Mouse (Mus musculus): ENCODE results near the gene Aldh16a1. TPM values are rescaled to one million over a fixed set of nuclear protein-coding genes. Genes with fewer than 3 reads are reported as not detected.
A peak's percentile ranks its signal among the peaks of the same experiment; 100 is the strongest.

The Aldh16a1 gene
- polyA plus RNA-seq, 2 experiments: 17.9 to 23.1 TPM

DNA sequence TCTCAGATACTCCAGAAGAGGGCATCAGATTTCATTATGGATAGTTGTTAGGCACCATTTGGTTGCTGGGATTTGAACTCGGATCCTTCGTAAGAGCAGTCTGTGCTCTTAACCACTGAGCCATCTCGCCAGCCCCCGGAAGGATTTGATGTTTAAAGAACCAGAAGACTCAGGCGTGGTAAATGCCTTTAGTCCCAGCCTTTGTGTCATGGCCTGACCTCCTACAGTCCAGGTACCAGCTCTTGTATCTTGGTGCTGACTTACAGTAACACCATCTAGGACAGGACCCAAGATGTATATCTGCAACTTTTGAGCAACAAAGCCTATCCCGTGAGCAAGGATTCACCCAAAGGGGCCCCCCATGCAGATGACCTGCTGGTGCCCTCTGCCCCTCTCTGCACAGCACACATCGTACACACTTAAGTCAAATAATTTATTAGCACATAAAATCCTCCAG is 29.2 kb downstream of the Aldh16a1 start:
- ATAC-seq (ENCODE audit: insufficient read depth) (no peak), DNase-seq (ENCODE audit: low read depth in 3 of 3, low spot score in 3 of 3) (peak; percentile 55 to 61 (median 57))
- peak overlapping the region; percentile 83 for H3K4me2 ChIP-seq (ENCODE audit: low read depth)
- H3K4me3 ChIP-seq (ENCODE audit: insufficient read depth in 1 of 2, low read depth in 2 of 2, low read length in 2 of 2): no peak overlapping the region; a peak in 1 of 4 replicates
- TF ChIP-seq CTCF (IDR thresholded peaks at IDR 0.05; ENCODE audit: low read depth) (0 out of 2 replicates have a peak, but pooled peaks have one; percentile 34), EP300 (IDR thresholded peaks at IDR 0.05; ENCODE audit: low read depth) (no peak)
- peak overlapping the region; percentile 74 for H3K27ac ChIP-seq
- H3K4me1 ChIP-seq (replicated peaks; ENCODE audit: control insufficient read depth in 2 of 2, insufficient read depth in 2 of 2, low read length in 1 of 2): peaks cover 22 to 34% of the 10 kb centered on the region in 2 experiments
- H3K9ac ChIP-seq (replicated peaks): no peak overlapping the region
- H3K36me3 ChIP-seq (replicated peaks; ENCODE audit: control insufficient read depth, insufficient read depth, low read depth): peaks cover 53% of the 10 kb centered on the region
- no peaks in the 10 kb centered on the region for H3K9me3 ChIP-seq (ENCODE audit: control insufficient read depth, low read length)
- WGBS (ENCODE audit: insufficient replicate concordance): 13% methylated on average over 7 of the region's 7 CpGs
- H3K27me3 ChIP-seq (ENCODE audit: control insufficient read depth, insufficient read depth, low read length): no peaks in the 10 kb centered on the region

- Histone ChIP-seq H3K4me3 (ENCODE audit: insufficient read depth in 1 of 2, low read depth in 2 of 2, low read length in 2 of 2) (peak within 1 kb of the TSS; percentile 86 to 91), H3K36me3 (replicated peaks; ENCODE audit: control insufficient read depth, insufficient read depth, low read depth) (peaks cover 53% of the 10 kb centered on the region), H3K4me2 (ENCODE audit: low read depth) (peak within 1 kb of the TSS; percentile 83), H3K27ac (peak within 1 kb of the TSS; percentile 74), H3K27me3 (ENCODE audit: control insufficient read depth, insufficient read depth, low read length) (no peaks in the 10 kb centered on the region), H3K9me3 (ENCODE audit: control insufficient read depth, low read length) (no peaks in the 10 kb centered on the region), H3K4me1 (replicated peaks; ENCODE audit: control insufficient read depth in 2 of 2, insufficient read depth in 2 of 2, low read length in 1 of 2) (peaks cover 16 to 29% of the 10 kb centered on the region in 2 experiments), H3K9ac (replicated peaks) (peak within 1 kb of the TSS; percentile 94)
- DNase-seq (ENCODE audit: low read depth in 3 of 3, low spot score in 3 of 3): peak; percentile 100
- WGBS (ENCODE audit: insufficient replicate concordance): under 1% methylated on average over 59 of the region's 59 CpGs
- peak; percentile 77 for ATAC-seq (ENCODE audit: insufficient read depth)
- TF ChIP-seq EP300 (IDR thresholded peaks at IDR 0.05; ENCODE audit: low read depth) (peak; percentile 56), CTCF (IDR thresholded peaks at IDR 0.05; ENCODE audit: low read depth) (no peak; the same call in 1 of the 2 replicates)
These were observed 29.9 kb downstream of the Aldh16a1 start, which contains the start of gene Rps11 for GRCm38 (mm10) chr7:45124224-45125143. TSS of gene Rps11 (minus strand) at chr7:45124439.

DNA sequence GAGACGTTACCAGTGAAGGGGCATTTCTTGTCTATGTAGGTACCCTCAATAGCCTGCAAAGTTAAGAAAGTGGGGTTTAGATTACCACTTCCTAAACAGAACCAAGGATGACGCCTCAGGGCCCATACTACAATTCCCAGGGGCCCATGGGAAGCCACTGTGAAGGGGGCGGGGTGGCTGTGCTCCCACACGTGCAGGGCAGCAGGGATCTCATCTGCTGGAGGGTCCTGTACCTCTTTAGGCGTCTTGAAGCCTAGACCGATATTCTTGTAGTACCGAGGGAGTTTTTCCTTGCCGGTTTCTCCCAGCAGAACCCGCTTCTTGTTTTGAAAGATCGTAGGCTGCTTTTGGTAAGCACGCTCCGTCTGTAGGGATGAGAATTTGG is 31.2 kb downstream of the Aldh16a1 start:
- peak overlapping the region; percentile 86 to 91 for H3K4me3 ChIP-seq (ENCODE audit: insufficient read depth in 1 of 2, low read depth in 2 of 2, low read length in 2 of 2)
- H3K4me1 ChIP-seq (replicated peaks; ENCODE audit: control insufficient read depth in 2 of 2, insufficient read depth in 2 of 2, low read length in 1 of 2): peaks cover 16 to 28% of the 10 kb centered on the region in 2 experiments
- WGBS (ENCODE audit: insufficient replicate concordance): 7% methylated on average over 12 of the region's 12 CpGs
- H3K9me3 ChIP-seq (ENCODE audit: control insufficient read depth, low read length): no peaks in the 10 kb centered on the region
- H3K27me3 ChIP-seq (ENCODE audit: control insufficient read depth, insufficient read depth, low read length): no peaks in the 10 kb centered on the region
- peak overlapping the region; percentile 74 for H3K27ac ChIP-seq
- DNase-seq (ENCODE audit: low read depth in 3 of 3, low spot score in 3 of 3): no peak
- peak overlapping the region; percentile 83 for H3K4me2 ChIP-seq (ENCODE audit: low read depth)
- H3K9ac ChIP-seq (replicated peaks): peak overlapping the region; percentile 94
- H3K36me3 ChIP-seq (replicated peaks; ENCODE audit: control insufficient read depth, insufficient read depth, low read depth): peaks cover 55% of the 10 kb centered on the region
- ATAC-seq (ENCODE audit: insufficient read depth): no peak
- no peak for TF ChIP-seq EP300 (IDR thresholded peaks at IDR 0.05; ENCODE audit: low read depth)
- no peak for TF ChIP-seq CTCF (IDR thresholded peaks at IDR 0.05; ENCODE audit: low read depth)

GRCm38 (mm10) chr7:45122561-45123185 is 31.7 kb downstream of the Aldh16a1 start:
- peak overlapping the region; percentile 94 for H3K9ac ChIP-seq (replicated peaks)
- TF ChIP-seq CTCF (IDR thresholded peaks at IDR 0.05; ENCODE audit: low read depth): no peak
- TF ChIP-seq EP300 (IDR thresholded peaks at IDR 0.05; ENCODE audit: low read depth): no peak
- H3K4me3 ChIP-seq (ENCODE audit: insufficient read depth in 1 of 2, low read depth in 2 of 2, low read length in 2 of 2): peak overlapping the region; percentile 86 to 91
- DNase-seq (ENCODE audit: low read depth in 3 of 3, low spot score in 3 of 3): no peak
- no peak overlapping the region for H3K27ac ChIP-seq
- ATAC-seq (ENCODE audit: insufficient read depth): no peak
- H3K27me3 ChIP-seq (ENCODE audit: control insufficient read depth, insufficient read depth, low read length): no peaks in the 10 kb centered on the region
- no peaks in the 10 kb centered on the region for H3K9me3 ChIP-seq (ENCODE audit: control insufficient read depth, low read length)
- peaks cover 16 to 28% of the 10 kb centered on the region in 2 experiments for H3K4me1 ChIP-seq (replicated peaks; ENCODE audit: control insufficient read depth in 2 of 2, insufficient read depth in 2 of 2, low read length in 1 of 2)
- peaks cover 55% of the 10 kb centered on the region for H3K36me3 ChIP-seq (replicated peaks; ENCODE audit: control insufficient read depth, insufficient read depth, low read depth)
- 67% methylated on average over 15 of the region's 15 CpGs for WGBS (ENCODE audit: insufficient replicate concordance)
- H3K4me2 ChIP-seq (ENCODE audit: low read depth): peak overlapping the region; percentile 83

- TF ChIP-seq CTCF (IDR thresholded peaks at IDR 0.05; ENCODE audit: low read depth) (no peak), EP300 (IDR thresholded peaks at IDR 0.05; ENCODE audit: low read depth) (no peak)
- Histone ChIP-seq H3K9ac (replicated peaks) (no peak overlapping the region), H3K4me1 (replicated peaks; ENCODE audit: control insufficient read depth in 2 of 2, insufficient read depth in 2 of 2, low read length in 1 of 2) (peaks cover 16 to 27% of the 10 kb centered on the region in 2 experiments), H3K4me2 (ENCODE audit: low read depth) (peak overlapping the region; percentile 40), H3K9me3 (ENCODE audit: control insufficient read depth, low read length) (no peaks in the 10 kb centered on the region), H3K4me3 (ENCODE audit: insufficient read depth in 1 of 2, low read depth in 2 of 2, low read length in 2 of 2) (no peak overlapping the region), H3K27ac (no peak overlapping the region), H3K36me3 (replicated peaks; ENCODE audit: control insufficient read depth, insufficient read depth, low read depth) (peaks cover 50% of the 10 kb centered on the region), H3K27me3 (ENCODE audit: control insufficient read depth, insufficient read depth, low read length) (no peaks in the 10 kb centered on the region)
- no peak for DNase-seq (ENCODE audit: low read depth in 3 of 3, low spot score in 3 of 3)
- ATAC-seq (ENCODE audit: insufficient read depth): no peak
These were observed 32.4 kb downstream of the Aldh16a1 start for GRCm38 (mm10) chr7:45121966-45122365.
